Mouse (Mus musculus): Measurements from ENCODE around the gene Gjd3.

GRCm38 (mm10) chr11:98999243-98999642 lies 16.4 kb upstream of the Gjd3 start:
- no peak for TF ChIP-seq CTCF (conservative IDR thresholded peaks at IDR 0.05; ENCODE audit: insufficient read depth, insufficient read length, low read depth, low read length)
- no peak for TF ChIP-seq POLR2A (IDR thresholded peaks at IDR 0.05; ENCODE audit: low read depth, low read length)
